Mouse (Mus musculus) hematopoietic stem cell, adult 5-6 weeks (primary cell): ENCODE measurements at regions not wholly inside any gene's neighbourhood (a gene's known extent, or its start where the extent isn't known, plus 50 kb on each side); places are given as distances from the start of the nearest gene placed in this dataset.
A peak's percentile ranks its signal among the peaks of the same experiment; 100 is the strongest.

ENCODE experiments used
- ATAC-seq, 2 experiments: fragments of 125-278 bp in 1 of 2; replicated peaks in 1 of 2; 2 replicates each; pipeline ENCODE4 v1.8.0; 2016 to 2017; ENCODE audit warnings: inconsistent platforms in 2 of 2, mild to moderate bottlenecking in 2 of 2, moderate number of reproducible peaks in 2 of 2, low read depth in 1 of 2, moderate TSS enrichment in 1 of 2; ENCODE audit not compliant: low FRiP score in 2 of 2, poor library complexity in 2 of 2, severe bottlenecking in 2 of 2, insufficient read depth in 1 of 2, low TSS enrichment in 1 of 2

GRCm38 (mm10) chr1:151045334-151045733 lies 52.1 kb upstream of the Hmcn1 start:
- ATAC-seq, result no peak

GRCm38 (mm10) chr1:151046626-151047025 lies 53.4 kb upstream of the Hmcn1 start:
- ATAC-seq, result no peak

GRCm38 (mm10) chr1:151049726-151050506 lies 56.7 kb upstream of the Hmcn1 start:
- ATAC-seq, result no peak

GRCm38 (mm10) chr1:151050507-151050816 lies 57.2 kb upstream of the Hmcn1 start:
- ATAC-seq, result no peak

- no peak for ATAC-seq
Observed at GRCm38 (mm10) chr1:151053268-151053667, 60.0 kb upstream of the Hmcn1 start.

- ATAC-seq, result no peak
Observed at GRCm38 (mm10) chr1:151055396-151055795, 62.2 kb upstream of the Hmcn1 start.

GRCm38 (mm10) chr1:151059546-151060136 lies 66.4 kb upstream of the Hmcn1 start:
- no peak for ATAC-seq

- ATAC-seq, result peak; percentile 37 to 42; a peak in 3 of 4 replicates
Observed at GRCm38 (mm10) chr1:151065090-151065567, 71.9 kb upstream of the Hmcn1 start.

- no peak for ATAC-seq
Observed at GRCm38 (mm10) chr1:151066379-151067128, 73.3 kb upstream of the Hmcn1 start.

GRCm38 (mm10) chr1:151074508-151075314 lies 81.5 kb upstream of the Hmcn1 start:
- peak; percentile 68 to 69 for ATAC-seq

GRCm38 (mm10) chr1:151075541-151075940 lies 82.3 kb upstream of the Hmcn1 start:
- ATAC-seq, result no peak

GRCm38 (mm10) chr1:151078909-151079522 lies 85.8 kb upstream of the Hmcn1 start:
- peak; percentile 68 to 80 for ATAC-seq

GRCm38 (mm10) chr1:151079614-151080360 lies 86.6 kb upstream of the Hmcn1 start:
- ATAC-seq, result no peak; a peak in 1 of 4 replicates

- no peak for ATAC-seq
Observed at GRCm38 (mm10) chr1:151080510-151080980, 87.3 kb upstream of the Hmcn1 start.

GRCm38 (mm10) chr1:151082510-151083033 lies 89.3 kb upstream of the Hmcn1 start:
- no peak for ATAC-seq

GRCm38 (mm10) chr1:151083806-151084205 lies 90.6 kb upstream of the Hmcn1 start:
- no peak for ATAC-seq
